Mouse (Mus musculus) heart, adult 18-20 months (tissue): ENCODE results near the gene Plcb3. TPM values are rescaled to one million over a fixed set of nuclear protein-coding genes. Genes with fewer than 3 reads are reported as not detected.
A peak's percentile ranks its signal among the peaks of the same experiment; 100 is the strongest.
"Not testable (repeated sequence)": the region's sequence is repeated elsewhere in the genome, so short reads cannot be mapped to it uniquely, and the experiment has no call there.

Experiments used
- DNase-seq, 2 experiments: peaks; one replicate each; pipeline ENCODE4 v3.0.0; 2021 to 2022; ENCODE audit warnings: mixed read lengths in 1 of 2
- total RNA-seq, 2 experiments: library from RNA; stranded (reverse); gene quantifications; 2 replicates each; pipeline ENCODE4 v1.2.3; 2021

Gene Plcb3
- total RNA-seq, 2 experiments from 2014 or later, result 14.7 TPM

DNA sequence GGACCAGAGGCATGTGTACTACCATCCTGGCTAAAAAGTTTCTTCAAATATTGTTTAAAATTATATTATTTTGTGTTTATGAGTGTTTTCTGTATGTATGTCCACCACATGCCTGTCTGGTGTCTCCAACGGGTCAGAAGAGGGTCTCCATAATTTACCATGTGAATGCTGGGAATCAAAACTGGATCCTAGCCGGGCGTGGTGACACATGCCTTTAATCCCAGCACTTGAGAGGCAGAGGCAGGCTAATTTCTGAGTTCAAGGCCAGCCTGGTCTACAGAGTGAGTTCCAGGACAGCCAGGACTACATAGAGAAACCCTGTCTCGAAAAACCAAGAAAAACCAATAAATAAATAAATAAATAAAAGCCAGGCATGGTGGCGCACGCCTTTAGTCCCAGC is 14.9 kb upstream of the Plcb3 start:
- DNase-seq, result not testable (repeated sequence)

DNA sequence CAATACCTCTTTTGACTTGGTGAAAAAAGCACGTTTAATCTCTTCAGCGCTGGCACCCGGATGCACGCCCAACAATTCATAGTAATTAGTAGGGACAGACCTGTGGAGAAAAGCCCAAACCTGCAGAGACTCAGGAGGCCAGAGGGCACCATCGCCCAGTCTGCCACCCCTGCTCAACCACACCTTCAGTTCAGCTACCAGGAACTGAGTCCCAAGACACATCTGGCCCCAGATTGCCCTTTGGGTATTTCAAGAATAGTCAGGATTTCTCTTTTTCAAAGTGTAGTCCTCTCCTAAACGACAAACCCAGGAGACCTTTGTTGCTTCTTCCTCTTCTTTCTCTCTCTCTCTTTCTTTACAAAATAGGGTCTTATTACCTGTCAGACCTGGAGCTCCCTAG is 14.4 kb upstream of the Plcb3 start:
- DNase-seq, result no peak

DNA sequence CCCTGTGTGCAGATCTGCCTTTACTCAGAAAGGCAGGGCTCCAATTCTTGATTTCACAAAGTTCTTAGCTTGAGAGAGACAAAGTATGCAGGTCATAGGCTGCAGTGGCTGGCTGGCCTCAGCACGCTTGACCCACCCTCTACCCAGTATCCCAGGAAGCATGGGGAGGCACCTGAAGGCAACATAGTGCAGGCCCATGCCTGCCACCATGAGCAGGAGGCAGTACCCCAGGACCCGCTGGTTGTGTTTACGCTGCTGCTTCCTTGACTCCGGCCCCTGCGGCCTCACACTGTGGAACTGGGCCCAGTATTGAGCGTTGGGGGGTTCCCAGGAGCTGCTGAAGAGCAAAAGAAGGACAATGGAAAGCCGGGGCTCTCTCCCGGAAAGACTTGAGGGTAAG is 13.0 kb upstream of the Plcb3 start:
- DNase-seq, result no peak

DNA sequence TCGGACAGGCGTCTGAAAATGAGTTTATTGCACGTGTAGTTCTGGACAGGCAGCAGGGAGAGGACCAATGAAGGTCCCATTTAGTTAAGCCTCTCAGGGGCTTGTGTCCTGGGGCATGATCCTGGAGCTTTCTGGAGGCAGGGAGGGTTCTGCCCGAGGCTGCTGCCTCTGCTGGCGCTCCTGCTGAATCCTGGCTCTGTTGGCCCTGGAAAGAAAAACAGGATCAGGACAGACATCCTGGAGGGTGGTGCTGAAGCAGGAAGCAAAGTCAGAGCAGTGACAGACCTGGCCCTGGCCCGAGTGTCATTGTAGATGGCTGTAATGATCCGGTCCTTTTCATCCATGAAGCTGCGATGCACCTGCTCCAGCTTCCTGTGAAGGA is 11.6 kb upstream of the Plcb3 start:
- no peak for DNase-seq

DNA sequence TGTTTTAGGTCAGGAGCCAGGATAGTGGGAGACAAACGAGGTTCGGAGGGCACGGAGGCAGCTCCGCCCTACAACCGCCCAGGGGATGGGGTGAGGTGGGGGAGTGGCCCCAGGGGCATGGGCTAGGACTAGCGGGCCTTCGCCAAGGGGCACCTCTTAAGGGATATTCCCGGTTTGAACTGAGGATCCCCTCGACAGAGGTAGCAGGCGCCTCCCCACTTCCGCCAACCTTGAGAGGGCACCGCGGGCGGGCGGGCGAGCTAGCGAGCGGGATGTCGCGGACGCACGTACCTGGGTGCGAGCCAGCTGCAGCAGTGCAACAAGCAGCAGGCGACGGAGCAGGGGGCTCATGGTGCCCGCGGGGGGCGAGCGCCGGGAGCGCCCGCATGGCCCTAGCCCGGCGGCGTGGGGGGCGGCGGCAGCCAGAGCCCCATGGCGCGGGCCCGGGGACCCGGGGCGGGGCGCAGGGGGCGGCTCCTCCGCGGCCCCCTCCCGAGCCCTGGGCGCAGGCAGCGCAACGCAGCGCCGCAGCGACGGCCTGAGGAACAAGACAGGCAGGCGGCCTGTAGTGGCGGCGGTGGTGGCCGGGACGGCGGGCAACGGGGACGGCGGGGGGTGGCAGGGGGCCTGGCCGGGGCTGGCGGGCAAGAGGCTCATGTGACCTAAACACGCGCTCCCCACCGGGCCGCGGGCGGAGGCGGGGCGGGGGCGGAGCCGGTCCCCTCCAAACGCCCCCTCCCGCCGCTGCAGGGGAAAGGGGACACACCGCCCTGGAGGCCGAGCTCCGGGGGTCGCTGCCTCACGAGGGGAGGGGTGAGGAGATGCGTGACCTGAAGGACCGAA is 11.0 kb upstream of the Plcb3 start, which contains the start of gene Vegfb:
Gene Vegfb (minus strand): TSS at position 591 of the 843 bp plus-strand sequence.
- DNase-seq, result peak; percentile 81

DNA sequence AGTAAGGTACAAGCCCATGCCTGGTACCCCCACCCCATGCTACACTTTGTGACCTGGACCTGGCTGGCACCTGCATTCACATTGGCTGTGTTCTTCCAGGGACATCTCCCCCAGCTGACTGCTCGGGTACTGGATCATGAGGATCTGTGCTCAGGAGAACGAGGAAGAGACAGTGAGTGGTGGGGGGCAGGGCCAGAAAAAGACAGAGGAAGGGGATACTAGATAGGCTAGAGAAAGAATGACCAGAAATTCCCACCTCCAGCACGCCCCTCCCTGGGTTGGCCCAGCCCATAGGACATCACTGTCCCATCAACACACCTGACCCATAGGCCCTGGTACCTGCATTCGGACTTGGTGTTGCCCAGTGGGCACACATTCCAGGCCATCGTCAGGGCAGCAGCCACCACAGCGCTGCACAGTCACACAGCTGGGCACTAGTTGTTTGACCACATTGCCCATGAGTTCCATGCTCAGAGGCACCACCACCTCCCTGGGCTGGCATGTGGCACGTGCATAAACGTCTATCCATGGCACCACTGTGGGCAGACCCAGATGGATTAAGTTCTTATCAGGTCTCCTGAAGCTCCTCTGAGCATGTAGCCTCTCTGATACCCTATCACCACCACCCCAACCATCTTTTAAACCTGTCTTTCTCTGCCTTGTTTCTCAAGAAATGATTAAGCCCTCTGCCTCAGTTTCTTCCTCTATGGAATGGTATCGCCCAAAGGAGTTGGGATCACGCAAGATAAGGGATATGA is 9.9 kb upstream of the Plcb3 start:
- DNase-seq, result no peak

DNA sequence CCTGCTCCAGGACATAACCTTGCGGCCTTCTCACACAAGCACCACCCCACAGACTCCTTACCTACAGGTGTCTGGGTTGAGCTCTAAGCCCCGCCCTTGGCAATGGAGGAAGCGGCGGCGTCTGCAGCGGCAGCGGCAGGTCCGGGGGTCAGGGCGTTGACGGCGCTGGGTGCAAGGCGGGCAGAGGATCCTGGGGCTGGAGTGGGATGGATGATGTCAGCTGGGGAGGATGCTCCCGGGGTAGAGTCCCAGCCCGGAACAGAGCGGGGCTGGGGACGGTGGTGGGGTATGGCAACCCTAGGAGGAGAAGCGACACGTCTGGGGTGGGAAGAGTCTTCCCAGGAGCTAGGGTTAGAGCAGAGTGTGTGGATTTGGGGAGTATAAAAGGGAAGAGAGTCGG is 9.0 kb upstream of the Plcb3 start:
- DNase-seq, result no peak

DNA sequence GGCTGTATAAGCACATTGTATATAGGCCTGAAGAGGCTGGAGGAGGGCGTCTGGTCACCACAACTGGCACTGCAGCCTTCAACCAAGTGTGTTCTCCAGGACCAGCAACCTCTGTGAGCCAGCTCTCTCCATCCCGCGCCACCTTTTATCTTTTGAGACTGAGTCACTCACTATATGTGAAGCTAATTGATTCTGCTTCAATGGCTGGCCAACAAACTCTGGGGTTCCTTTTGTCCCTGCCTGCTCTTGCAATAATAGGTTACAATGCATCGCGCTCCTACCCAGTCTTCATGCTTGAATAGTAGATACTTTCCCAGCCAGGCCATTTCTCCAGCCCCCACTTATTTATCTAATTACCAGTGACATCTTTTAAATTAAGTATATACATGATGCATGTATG is 7.4 kb upstream of the Plcb3 start:
- no peak for DNase-seq

DNA sequence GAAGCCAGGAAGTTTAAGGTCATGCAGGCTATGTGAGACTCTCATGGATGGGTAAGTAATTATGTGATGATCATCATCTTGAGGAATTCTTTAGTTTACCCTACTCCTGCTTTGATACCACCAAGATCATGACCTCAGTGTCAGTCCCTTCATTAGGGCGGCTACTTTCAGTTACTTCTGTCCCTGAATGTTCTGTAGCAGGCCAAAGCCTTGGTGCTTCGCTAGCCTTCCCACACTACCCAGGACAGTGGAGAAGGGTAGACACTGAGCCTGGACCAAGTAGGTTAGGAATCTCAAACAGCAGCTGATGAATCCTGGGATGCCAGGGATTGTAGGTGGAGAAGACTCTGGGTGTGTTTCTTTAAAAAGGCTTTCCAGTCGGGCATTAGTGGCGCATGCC is 5.2 kb upstream of the Plcb3 start:
- DNase-seq, result no peak

DNA sequence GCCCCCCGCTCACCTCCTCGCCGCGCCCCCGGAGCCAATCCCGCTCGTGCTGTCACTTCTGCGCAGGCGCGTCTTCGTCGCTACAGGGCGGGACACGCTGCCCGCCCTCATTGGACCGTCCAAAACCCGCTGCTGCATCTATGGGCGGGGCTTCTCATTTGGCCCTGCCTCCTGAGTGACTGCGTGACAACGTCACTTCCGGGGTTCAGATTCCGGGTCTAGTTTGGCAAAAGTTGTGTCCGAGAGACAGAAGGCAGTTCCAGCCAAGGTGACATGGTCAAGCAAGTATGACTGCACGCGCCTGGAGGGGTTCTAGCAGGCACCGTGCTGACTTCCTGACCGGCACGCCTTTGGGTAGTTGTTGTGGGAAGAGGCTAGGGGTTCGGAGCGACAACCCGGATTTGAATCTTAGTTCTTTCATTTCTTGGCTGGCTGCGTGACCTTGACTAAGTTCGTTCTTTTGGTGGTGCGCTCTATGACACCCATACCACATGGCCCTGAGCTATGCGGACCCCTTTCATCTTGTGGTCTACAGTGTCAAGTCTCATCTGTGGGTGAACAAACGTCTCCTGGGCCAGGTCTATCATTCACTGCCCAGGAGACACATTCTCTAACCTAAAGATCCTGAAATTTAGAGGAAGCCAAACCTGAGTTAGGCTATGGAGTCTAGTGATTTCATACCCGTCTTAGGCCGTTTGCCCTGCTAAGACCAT is 4.3 kb upstream of the Plcb3 start, which contains the start of gene Fkbp2:
Gene Fkbp2 (minus strand): TSS at position 121 of the 713 bp plus-strand sequence.
- DNase-seq, result peak; percentile 99

DNA sequence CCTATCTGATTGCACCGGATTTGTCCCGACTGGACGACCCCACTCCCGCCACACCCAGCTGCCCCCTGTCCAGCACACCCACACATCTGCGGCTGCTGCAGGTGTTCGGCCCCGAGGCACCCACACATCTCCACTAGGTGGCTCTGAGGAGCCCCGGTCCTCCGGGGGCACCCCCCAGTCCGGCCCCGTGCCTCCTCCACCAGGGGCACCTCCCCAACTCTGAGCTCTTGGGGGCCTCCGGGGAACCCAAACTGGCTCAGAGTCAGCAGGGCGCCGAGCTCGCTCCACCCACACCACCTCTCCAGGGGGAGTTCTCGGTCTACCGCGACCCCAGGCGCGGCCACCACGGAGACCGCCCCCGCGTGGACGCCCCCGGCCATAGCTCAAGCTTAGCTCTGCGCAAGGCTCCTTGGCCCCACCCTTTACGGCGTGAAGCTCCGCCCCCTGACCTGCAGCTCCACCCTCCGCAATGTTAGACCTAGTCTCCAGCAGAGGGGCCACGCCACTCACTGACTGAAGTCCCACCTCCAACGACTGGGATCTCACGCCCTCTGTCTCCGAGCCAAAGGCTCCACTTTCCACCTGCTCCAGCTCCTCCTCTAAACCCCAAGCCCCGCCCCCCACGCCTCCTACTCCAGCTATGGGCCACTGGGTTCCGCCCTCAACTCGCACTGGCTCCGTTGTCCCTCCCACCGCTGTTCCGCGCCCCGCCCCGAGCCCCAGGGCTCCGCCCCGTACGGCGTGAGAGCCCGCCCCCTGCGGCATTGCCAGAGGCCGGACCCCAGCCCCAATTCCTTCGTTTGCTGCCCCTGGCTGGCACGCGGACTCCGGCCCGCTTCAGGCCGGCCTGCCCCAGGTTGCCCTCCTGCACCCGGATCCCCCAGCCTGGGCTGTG is 3.5 kb upstream of the Plcb3 start:
- DNase-seq, result peak; percentile 100

DNA sequence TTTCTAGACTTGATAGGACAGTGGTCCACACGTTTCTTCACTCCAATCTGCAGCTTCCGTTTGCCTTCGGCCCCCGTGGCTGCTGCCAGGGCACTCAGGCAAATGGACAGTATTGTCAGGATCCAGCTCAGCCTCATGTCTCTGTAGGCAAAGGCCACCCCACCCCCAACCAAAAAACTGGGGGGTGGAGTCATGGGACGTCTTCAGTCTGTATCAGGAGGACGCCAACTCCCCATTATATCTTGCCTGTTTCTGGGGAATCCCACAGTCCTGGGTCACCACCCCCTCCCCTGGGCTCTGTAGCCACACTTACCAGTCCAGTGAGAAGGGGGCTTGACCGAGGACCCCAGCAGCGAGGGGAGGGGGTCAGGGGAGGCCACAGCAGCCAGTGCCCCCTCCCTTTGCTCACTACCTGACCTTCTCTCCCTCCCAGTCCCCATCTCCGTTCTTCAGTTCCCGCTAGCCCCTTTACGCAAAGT is 2.8 kb upstream of the Plcb3 start:
- peak in 1 of 2 experiments; percentile 53 for DNase-seq

DNA sequence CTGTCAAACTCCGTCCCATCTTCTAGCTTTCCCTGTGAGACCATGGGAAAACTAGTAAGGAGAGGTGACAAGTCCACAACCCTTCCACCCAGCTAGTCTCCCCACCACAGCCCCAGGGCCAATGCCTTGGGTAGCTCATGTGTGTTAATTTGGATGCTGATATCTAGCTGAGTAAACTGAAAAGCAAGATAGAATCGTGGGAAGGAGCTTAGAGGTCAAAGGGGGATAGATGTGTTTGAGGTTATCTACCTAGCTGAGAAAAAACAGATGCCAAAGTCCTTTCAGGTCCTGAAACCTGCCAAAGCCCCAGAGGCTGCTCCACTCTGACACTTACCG is 2.3 kb upstream of the Plcb3 start:
- DNase-seq, result no peak

DNA sequence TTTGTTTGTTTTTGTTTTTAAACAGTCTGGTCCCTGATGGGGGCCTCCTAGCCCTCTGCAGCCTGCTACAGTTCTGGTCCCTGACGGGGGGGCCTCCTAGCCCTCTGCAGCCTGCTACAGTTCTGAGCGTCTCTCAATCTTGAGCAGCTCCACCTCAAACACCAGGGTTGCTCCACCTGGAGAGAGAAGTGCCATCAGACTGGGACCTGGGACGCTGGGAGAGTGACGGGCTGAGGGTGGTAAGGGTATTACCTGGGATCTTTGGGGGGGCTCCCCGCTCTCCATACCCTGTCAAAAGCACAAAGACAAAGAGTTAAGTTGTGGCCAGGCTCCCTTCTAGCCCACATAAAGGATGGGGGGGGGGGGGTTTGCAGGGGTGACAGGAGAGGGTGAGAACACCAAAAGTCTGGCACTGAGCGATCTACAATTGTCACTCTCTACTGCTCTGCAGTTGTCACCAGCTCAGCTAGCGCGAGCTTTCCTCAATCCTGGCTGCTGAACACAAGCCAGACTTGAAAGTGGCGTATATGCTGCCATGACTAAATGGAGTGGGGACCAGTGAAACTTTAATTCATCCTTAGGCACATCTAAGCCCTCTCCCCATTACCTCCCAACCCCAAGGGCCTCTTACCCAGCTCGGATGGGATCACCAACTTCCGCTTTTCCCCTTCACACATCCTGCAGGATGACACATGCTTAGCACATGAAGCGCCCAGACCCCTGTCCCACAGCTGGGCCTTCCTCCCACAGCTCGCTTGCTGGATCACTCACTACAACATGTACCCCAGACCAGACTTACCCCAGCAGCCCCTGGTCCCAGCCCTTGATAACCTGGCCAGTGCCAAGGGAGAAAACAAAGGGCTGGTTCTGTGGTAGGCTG is 1.7 kb upstream of the Plcb3 start:
- DNase-seq, result no peak

DNA sequence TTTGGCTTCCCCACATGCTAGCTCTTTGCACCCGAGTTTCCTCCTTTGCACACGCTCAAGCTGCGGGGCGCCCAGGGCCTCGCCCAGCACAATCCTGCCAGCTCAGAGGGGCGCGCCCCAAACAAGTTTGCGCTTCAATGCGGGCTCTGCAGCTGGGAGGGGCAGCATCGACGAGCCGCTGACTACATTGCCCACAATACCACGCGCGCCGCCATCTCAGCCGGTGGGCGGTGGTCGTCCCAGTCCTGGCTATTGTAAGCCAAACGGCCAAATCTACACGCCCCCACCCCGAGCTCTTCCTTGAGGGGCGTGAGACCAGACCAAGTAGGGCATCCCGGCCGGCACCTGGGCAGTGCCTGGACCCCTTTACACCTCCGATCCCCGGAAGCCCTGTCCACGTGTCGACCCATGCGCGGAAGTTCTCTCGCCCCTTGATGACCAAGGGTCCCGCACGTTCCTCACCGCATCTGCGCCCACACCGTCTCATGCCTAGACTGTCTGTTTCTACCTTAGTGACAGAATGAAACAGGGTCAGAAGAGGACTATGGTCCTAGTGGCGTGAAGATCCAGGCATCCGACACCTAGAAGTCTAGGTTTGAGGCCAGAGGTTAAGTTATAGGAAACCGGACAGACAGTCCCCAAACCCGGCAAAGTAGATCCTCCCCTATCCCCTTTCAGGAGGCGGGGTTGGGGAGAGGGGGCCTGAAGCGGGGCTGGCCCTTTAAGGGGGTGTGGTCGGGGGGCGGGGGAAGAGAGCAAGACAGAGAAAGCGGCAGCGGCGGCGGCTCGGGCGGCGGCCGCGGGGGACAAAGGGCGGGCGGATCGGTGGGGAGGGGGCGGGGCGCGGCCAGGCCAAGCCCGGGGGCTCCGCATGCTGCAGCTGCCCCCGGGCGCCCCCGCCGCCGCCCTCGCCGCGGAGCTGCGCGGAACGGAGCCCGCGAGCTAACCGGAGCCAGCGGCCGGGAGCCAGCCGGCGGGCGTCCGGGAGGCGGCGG is 1.8 kb downstream of the Plcb3 start, which contains the start of gene Ppp1r14b:
Gene Ppp1r14b (plus strand): TSS at position 758 of the 995 bp plus-strand sequence.
- peak; percentile 86 to 89 for DNase-seq

DNA sequence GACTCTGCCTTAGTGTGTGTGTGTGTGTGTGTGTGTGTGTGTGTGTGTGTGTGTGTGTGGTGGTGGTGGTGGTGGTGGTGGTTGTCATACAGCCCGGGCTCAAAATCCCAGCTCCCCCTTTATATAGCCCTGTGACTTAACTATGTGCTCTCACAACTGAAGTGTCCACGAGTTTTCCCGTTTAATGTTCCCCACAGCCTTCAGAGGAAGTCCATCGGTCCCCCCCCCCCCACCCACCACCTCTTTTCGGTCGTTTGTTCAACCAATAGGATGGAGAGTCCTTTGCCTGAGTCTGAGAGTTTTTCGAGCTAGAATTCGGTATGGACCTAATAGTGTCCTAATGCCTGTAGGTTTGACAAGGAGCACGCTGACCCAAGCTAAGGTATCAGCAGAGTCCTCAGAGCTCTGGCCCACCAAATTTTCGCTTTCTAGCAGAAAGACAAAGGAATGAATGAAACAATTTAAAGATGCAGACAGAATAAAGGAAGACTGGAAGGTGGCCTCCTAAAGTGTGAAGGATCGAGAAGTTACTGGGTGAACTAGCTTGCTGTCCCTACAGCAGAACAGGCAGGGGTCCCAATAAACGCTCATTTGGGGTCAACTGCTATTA is 2.6 kb downstream of the Plcb3 start:
- DNase-seq, result no peak

DNA sequence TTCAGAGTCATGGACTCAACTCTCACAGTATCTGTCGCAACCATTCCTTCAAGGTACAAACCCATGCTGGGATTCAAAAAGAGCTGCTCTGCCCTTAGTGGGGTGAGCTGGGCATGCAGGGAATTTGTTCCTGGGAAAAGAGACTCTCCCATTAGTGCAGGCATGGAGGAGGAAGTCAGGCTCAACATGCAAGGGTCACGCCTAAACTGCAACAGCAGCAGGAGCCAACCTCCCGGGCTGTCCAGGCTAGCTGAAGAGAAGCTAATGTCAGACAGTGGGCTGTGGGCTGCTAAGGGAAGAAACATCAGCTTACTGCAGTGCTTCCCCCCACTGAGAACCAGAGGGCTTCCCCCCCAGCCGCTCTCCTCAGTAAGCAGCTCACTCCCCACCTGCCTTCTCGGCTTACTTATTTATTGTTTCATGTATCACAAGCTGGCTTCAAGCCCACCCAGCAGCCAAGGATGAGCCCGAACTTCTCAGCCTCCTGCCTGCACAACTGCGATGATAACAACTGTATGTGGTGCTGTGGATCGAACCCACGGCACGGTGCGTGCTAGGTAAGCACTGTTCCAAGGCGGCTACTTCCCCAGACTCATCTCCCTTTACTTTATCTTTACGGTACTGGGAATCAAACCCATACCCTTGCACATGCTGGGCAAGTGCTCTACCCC is 3.9 kb downstream of the Plcb3 start:
- no peak for DNase-seq

DNA sequence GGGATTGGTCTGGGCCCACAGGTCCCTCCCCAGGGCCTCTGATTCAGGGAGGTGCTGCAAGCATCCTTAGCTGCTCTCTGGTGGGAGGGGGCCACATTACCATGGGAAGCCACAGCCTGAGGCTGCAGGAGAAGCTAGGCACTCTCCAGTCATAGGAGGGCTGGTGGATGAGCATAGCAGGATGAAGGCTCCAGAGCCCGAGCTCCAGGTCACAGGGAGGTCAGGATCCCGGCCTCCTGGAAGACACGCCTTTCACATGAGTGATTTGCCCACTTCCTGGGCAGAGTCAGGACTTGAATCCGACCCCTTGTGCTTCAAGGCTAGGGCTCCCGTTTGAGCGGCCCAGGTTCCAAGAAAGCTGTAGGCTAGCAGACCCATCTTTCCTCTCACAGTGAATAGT is 4.6 kb downstream of the Plcb3 start:
- DNase-seq, result no peak
